Mouse (Mus musculus) bone marrow, adult 2 months (tissue): Measurements from ENCODE around the gene Nrp2.

Experiments used
- CTCF ChIP-seq: fragments of 200-500 bp; IDR thresholded peaks from 2 replicates; pipeline ENCODE4 v1.5.1; 2011; ENCODE audit warnings: low read length, control low read depth; ENCODE audit not compliant: control insufficient read depth, insufficient read depth
- POLR2A ChIP-seq: fragments of 200-500 bp; IDR thresholded peaks from 2 replicates; pipeline ENCODE4 v1.6.1; 2011; ENCODE audit warnings: low read depth, mild to moderate bottlenecking, control low read depth, low read length, borderline replicate concordance; ENCODE audit not compliant: control insufficient read depth

- TF ChIP-seq CTCF (no peak), POLR2A (no peak)
Observed at GRCm38 (mm10) chr1:62831725-62832455, 128.8 kb downstream of the Nrp2 start.
